Mouse (Mus musculus) liver, adult 2 months (tissue): ENCODE results near the gene Bhlhe23. TPM values are rescaled to one million over a fixed set of nuclear protein-coding genes. Genes with fewer than 3 reads are reported as not detected.

ENCODE experiments used
- DNase-seq: peaks from one replicate; pipeline ENCODE4 v3.0.0-alpha.2; 2011; ENCODE audit warnings: low read depth, low spot score; ENCODE audit errors: extremely low read depth
- H3K27ac ChIP-seq: fragments of 200-500 bp; replicated peaks from 2 replicates; pipeline ENCODE4 v1.5.1; 2012; ENCODE audit warnings: low read depth, mild to moderate bottlenecking, control low read depth, inconsistent platforms, low read length; ENCODE audit not compliant: insufficient read depth
- H3K27me3 ChIP-seq: fragments of 200-500 bp; 2 replicates; pipeline ENCODE4 v1.6.1; 2012; ENCODE audit warnings: mild to moderate bottlenecking, moderate library complexity, low read length, inconsistent platforms; ENCODE audit not compliant: control insufficient read depth, insufficient read depth
- H3K36me3 ChIP-seq: fragments of 200-500 bp; 2 replicates; pipeline ENCODE4 v1.6.1; 2012; ENCODE audit warnings: low read length, inconsistent platforms; ENCODE audit not compliant: control insufficient read depth, insufficient read depth
- H3K4me1 ChIP-seq: fragments of 200-500 bp; 2 replicates; pipeline ENCODE4 v1.6.1; 2011; ENCODE audit warnings: low read length; ENCODE audit not compliant: control insufficient read depth, insufficient read depth
- H3K4me3 ChIP-seq: fragments of 200-500 bp; 2 replicates; pipeline ENCODE4 v1.5.1; 2011; ENCODE audit warnings: low read depth, mild to moderate bottlenecking, control low read depth, low read length, moderate library complexity; ENCODE audit not compliant: insufficient read depth
- H3K79me2 ChIP-seq: fragments of 200-500 bp; 2 replicates; pipeline ENCODE4 v1.6.1; 2012; ENCODE audit warnings: inconsistent platforms, mild to moderate bottlenecking, low read length, moderate library complexity; ENCODE audit not compliant: control insufficient read depth, insufficient read depth
- H3K9ac ChIP-seq: fragments of 200-500 bp; 2 replicates; pipeline ENCODE4 v1.6.1; 2012; ENCODE audit warnings: low read depth, mild to moderate bottlenecking, control low read depth, inconsistent platforms, low read length
- CTCF ChIP-seq: fragments of 200-500 bp; IDR thresholded peaks from 2 replicates; pipeline ENCODE4 v1.5.1; 2011; ENCODE audit warnings: low read depth, low read length, control low read depth
- POLR2A ChIP-seq: fragments of 200-500 bp; IDR thresholded peaks from 2 replicates; pipeline ENCODE4 v1.6.1; 2011; ENCODE audit warnings: low read length, control low read depth; ENCODE audit not compliant: insufficient read depth; ENCODE audit errors: extremely low read depth
- WGBS: fragments of 180-500 bp; shearing (Covaris S2); methylation state at CpG from one replicate; pipeline ENCODE4 v1.1.7; 2018; 5-methylcytosine and 5-hydroxymethylcytosine counted together
- polyA plus RNA-seq: library from polyadenylated mRNA; depleted of rRNA; stranded (reverse); fragments of >200 nt; gene quantifications from 2 replicates; pipeline ENCODE4 v1.2.3, GENCODE M21; 2012
- total RNA-seq: library from RNA; depleted of rRNA; stranded (reverse); fragments of >200 nt; gene quantifications from 2 replicates; pipeline ENCODE4 v1.2.3, GENCODE M21; 2014

Gene Bhlhe23
- total and polyA plus RNA-seq, 2 experiments: not detected

- Histone ChIP-seq H3K9ac (no peak overlapping the region), H3K4me3 (no peak overlapping the region), H3K4me1 (no peaks in the 10 kb centered on the region), H3K27me3 (no peaks in the 10 kb centered on the region), H3K36me3 (no peaks in the 10 kb centered on the region), H3K79me2 (no peaks in the 10 kb centered on the region), H3K27ac (no peak overlapping the region)
- WGBS: 83% methylated on average over 11 of the region's 11 CpGs
- no peak for TF ChIP-seq POLR2A
- no peak for TF ChIP-seq CTCF
- DNase-seq: no peak
Measured at GRCm38 (mm10) chr2:180764986-180765385, 11.7 kb downstream of the Bhlhe23 start.

GRCm38 (mm10) chr2:180758513-180759263, 18.0 kb downstream of the Bhlhe23 start:
- H3K4me1 ChIP-seq: no peaks in the 10 kb centered on the region
- WGBS: 63% methylated on average over 15 of the region's 15 CpGs
- H3K9ac ChIP-seq: no peak overlapping the region
- no peaks in the 10 kb centered on the region for H3K27me3 ChIP-seq
- no peaks in the 10 kb centered on the region for H3K36me3 ChIP-seq
- TF ChIP-seq POLR2A: no peak
- no peak for TF ChIP-seq CTCF
- no peaks in the 10 kb centered on the region for H3K79me2 ChIP-seq
- no peak overlapping the region for H3K4me3 ChIP-seq
- no peak for DNase-seq
- H3K27ac ChIP-seq: no peak overlapping the region

GRCm38 (mm10) chr2:180756786-180757185, 19.9 kb downstream of the Bhlhe23 start:
- Histone ChIP-seq H3K4me3 (no peak overlapping the region), H3K79me2 (no peaks in the 10 kb centered on the region), H3K36me3 (no peaks in the 10 kb centered on the region), H3K27ac (no peak overlapping the region), H3K27me3 (no peaks in the 10 kb centered on the region), H3K9ac (no peak overlapping the region), H3K4me1 (no peaks in the 10 kb centered on the region)
- 17% methylated on average over 2 of the region's 2 CpGs for WGBS
- DNase-seq: peak; percentile 40
- TF ChIP-seq CTCF (no peak), POLR2A (no peak)

- Histone ChIP-seq H3K9ac (no peak overlapping the region), H3K4me1 (no peaks in the 10 kb centered on the region), H3K36me3 (no peaks in the 10 kb centered on the region), H3K4me3 (no peak overlapping the region), H3K27me3 (no peaks in the 10 kb centered on the region), H3K27ac (no peak overlapping the region), H3K79me2 (no peaks in the 10 kb centered on the region)
- peak; percentile 14 for DNase-seq
- no peak for TF ChIP-seq CTCF
- TF ChIP-seq POLR2A: no peak
- WGBS: 6% methylated on average over 8 of the region's 8 CpGs
Measured at GRCm38 (mm10) chr2:180755896-180756295, 20.8 kb downstream of the Bhlhe23 start.

- H3K9ac ChIP-seq: no peak overlapping the region
- no peak for DNase-seq
- TF ChIP-seq CTCF: no peak
- TF ChIP-seq POLR2A: no peak
- no peaks in the 10 kb centered on the region for H3K36me3 ChIP-seq
- H3K27me3 ChIP-seq: no peaks in the 10 kb centered on the region
- WGBS: 83% methylated on average over 5 of the region's 5 CpGs
- H3K4me1 ChIP-seq: no peaks in the 10 kb centered on the region
- H3K27ac ChIP-seq: no peak overlapping the region
- H3K79me2 ChIP-seq: no peaks in the 10 kb centered on the region
- H3K4me3 ChIP-seq: no peak overlapping the region
Measured at GRCm38 (mm10) chr2:180754976-180755688, 21.6 kb downstream of the Bhlhe23 start.

- 58% methylated on average over 5 of the region's 5 CpGs for WGBS
- Histone ChIP-seq H3K4me3 (no peak overlapping the region), H3K36me3 (no peaks in the 10 kb centered on the region), H3K9ac (no peak overlapping the region), H3K27ac (no peak overlapping the region), H3K27me3 (no peaks in the 10 kb centered on the region), H3K4me1 (no peaks in the 10 kb centered on the region), H3K79me2 (no peaks in the 10 kb centered on the region)
- TF ChIP-seq CTCF (no peak), POLR2A (no peak)
- no peak for DNase-seq
Measured at GRCm38 (mm10) chr2:180748904-180749303, 27.8 kb downstream of the Bhlhe23 start.
